18 mouse cellular contexts compared by ENCODE assay signal in genomic region chrX:140303731-140304130, GRCm38 (mm10). TPM values are rescaled to one million over a fixed set of nuclear protein-coding genes. Genes with fewer than 3 reads are reported as not detected.
"Had no signal": no experiment of that assay in that cellular context is flagged by ENCODE, and none has a peak within 500 bp of the region (broad histone marks: within the 10 kb centered on the region; RNA-seq: fewer than 3 reads in every experiment).

No protein-coding gene starts in this region.

- H3K27ac ChIP-seq: limb, embryonic 15.5 days; liver, embryonic 12.5 days; midbrain, embryonic 15.5 days; neural tube, embryonic 13.5 days; stomach, embryonic 15.5 days had no signal

- H3K4me1 ChIP-seq: limb, embryonic 15.5 days; liver, embryonic 12.5 days; midbrain, embryonic 15.5 days; neural tube, embryonic 13.5 days; stomach, embryonic 15.5 days had no signal

- DNase-seq: kidney, adult 8-10 months; kidney, postnatal 25 days; layer of hippocampus, postnatal 36 days; lung, embryonic 14.5 days; lung, postnatal 10 days; lung, postnatal 4 days; right cerebral cortex, postnatal 14 days; thymus, adult 2 months; thymus, postnatal 36 days had no signal

- H3K4me2 ChIP-seq: limb, embryonic 15.5 days; liver, embryonic 12.5 days; lung, embryonic 14.5 days; midbrain, embryonic 11.5 days; midbrain, embryonic 15.5 days; neural tube, embryonic 13.5 days; stomach, embryonic 15.5 days had no signal

- H3K9ac ChIP-seq: limb, embryonic 15.5 days; liver, embryonic 12.5 days; lung, embryonic 14.5 days; midbrain, embryonic 15.5 days; neural tube, embryonic 13.5 days; stomach, embryonic 15.5 days had no signal

- H3K9me3 ChIP-seq: limb, embryonic 15.5 days; liver, embryonic 12.5 days; midbrain, embryonic 15.5 days; neural tube, embryonic 13.5 days; stomach, embryonic 15.5 days had no signal

- H3K36me3 ChIP-seq: limb, embryonic 15.5 days; liver, embryonic 12.5 days; midbrain, embryonic 15.5 days; neural tube, embryonic 13.5 days; stomach, embryonic 15.5 days had no signal

- ATAC-seq: liver, embryonic 12.5 days; midbrain, embryonic 15.5 days had no signal

- H3K4me3 ChIP-seq: limb, embryonic 15.5 days; liver, embryonic 12.5 days; midbrain, embryonic 15.5 days; neural tube, embryonic 13.5 days; stomach, embryonic 15.5 days had no signal

RNA-seq across cellular contexts. Expression of gene Frmpd3, which starts 38.3 kb away (rescaled TPM):
- total RNA-seq: megakaryocyte, adult 5-6 weeks had no signal
- polyA plus RNA-seq: kidney, embryonic 16.5 days; liver, embryonic 12.5 days; liver, embryonic 16.5 days had no signal
